Mouse (Mus musculus) heart, adult 2 months (tissue): ENCODE measurements around the gene BC048403.

Experiments
- CTCF ChIP-seq: fragments of 200-600 bp; IDR thresholded peaks from 2 replicates; pipeline ENCODE4 v1.8.1; 2022; ENCODE audit warnings: antibody characterized with exemption, mild to moderate bottlenecking, moderate library complexity
- POLR2A ChIP-seq: fragments of 200-500 bp; IDR thresholded peaks from 2 replicates; pipeline ENCODE4 v1.6.1; 2011; ENCODE audit warnings: mild to moderate bottlenecking, low read depth, low read length, control low read depth; ENCODE audit not compliant: insufficient read depth

- TF ChIP-seq POLR2A (no peak), CTCF (no peak)
Measured at GRCm38 (mm10) chr10:121762141-121762540, 22.4 kb downstream of the BC048403 start.
